Mouse (Mus musculus) liver, embryonic 16.5 days (tissue): ENCODE data around the gene Pla2g2f. TPM values are rescaled to one million over a fixed set of nuclear protein-coding genes. Genes with fewer than 3 reads are reported as not detected.

ENCODE experiments used
- ATAC-seq: fragments of 200-750 bp; cut with Nextera tagmentation; 2 replicates; pipeline ENCODE4 v1.8.0; 2017; ENCODE audit warnings: low read depth, mild to moderate bottlenecking, moderate number of reproducible peaks, moderate library complexity
- H3K27ac ChIP-seq: fragments of 300-500 bp; sonication (generic); 2 replicates; pipeline ENCODE4 v1.5.1; 2014; ENCODE audit warnings: mild to moderate bottlenecking, low read length
- H3K27me3 ChIP-seq: fragments of 300-500 bp; sonication (generic); 2 replicates; pipeline ENCODE4 v1.6.1; 2014; ENCODE audit warnings: low read depth, low read length, mixed read lengths; ENCODE audit not compliant: control insufficient read depth, insufficient read depth
- H3K36me3 ChIP-seq: fragments of 300-500 bp; sonication (generic); 2 replicates; pipeline ENCODE4 v1.6.1; 2014; ENCODE audit warnings: mild to moderate bottlenecking; ENCODE audit not compliant: control insufficient read depth, insufficient read depth
- H3K4me1 ChIP-seq: fragments of 300-500 bp; sonication (generic); 2 replicates; pipeline ENCODE4 v1.6.1; 2014; ENCODE audit warnings: low read depth, low read length, mixed read lengths; ENCODE audit not compliant: control insufficient read depth
- H3K4me2 ChIP-seq: fragments of 300-500 bp; sonication (generic); 2 replicates; pipeline ENCODE4 v1.6.1; 2014; ENCODE audit warnings: low read depth, low read length, mixed read lengths
- H3K4me3 ChIP-seq: fragments of 300-500 bp; sonication (generic); 2 replicates; pipeline ENCODE4 v1.5.1; 2014; ENCODE audit warnings: low read depth, mild to moderate bottlenecking, low read length
- H3K9ac ChIP-seq: fragments of 300-500 bp; sonication (generic); 2 replicates; pipeline ENCODE4 v1.6.1; 2014; ENCODE audit warnings: low read depth, low read length
- H3K9me3 ChIP-seq: fragments of 300-500 bp; sonication (generic); replicated peaks from 2 replicates; pipeline ENCODE4 v1.6.1; 2016; ENCODE audit warnings: low read length; ENCODE audit not compliant: control insufficient read depth
- WGBS: fragments of 180-500 bp; shearing (Covaris S2); extraction: QIAGEN DNeasy Blood & Tissue Kit; methylation state at CpG from one replicate; pipeline ENCODE4 v1.1.7; 2014; ENCODE audit not compliant: insufficient replicate concordance; 5-methylcytosine and 5-hydroxymethylcytosine counted together
- polyA plus RNA-seq: library from polyadenylated mRNA; unstranded; fragments of >200 nt; fragmentation: Nextera tagmentation; extraction: Ambion mirVana; gene quantifications from 2 replicates; pipeline ENCODE4 v1.2.1, GENCODE M21; 2015

Pla2g2f gene
- polyA plus RNA-seq, 1 experiment from 2014 or later = not detected

GRCm38 (mm10) chr4:138752603-138753002 lies 4.8 kb downstream of the Pla2g2f start:
- H3K9ac ChIP-seq = no peak overlapping the region
- no peaks in the 10 kb centered on the region for H3K27me3 ChIP-seq
- no peaks in the 10 kb centered on the region for H3K9me3 ChIP-seq
- H3K4me3 ChIP-seq = no peak overlapping the region
- WGBS = 75% methylated on average over 6 of the region's 6 CpGs
- no peak overlapping the region for H3K27ac ChIP-seq
- H3K36me3 ChIP-seq = no peaks in the 10 kb centered on the region
- ATAC-seq = no peak
- no peaks in the 10 kb centered on the region for H3K4me1 ChIP-seq
- H3K4me2 ChIP-seq = no peak overlapping the region

GRCm38 (mm10) chr4:138748369-138749072 lies 8.9 kb downstream of the Pla2g2f start:
- no peaks in the 10 kb centered on the region for H3K9me3 ChIP-seq
- no peaks in the 10 kb centered on the region for H3K36me3 ChIP-seq
- no peak overlapping the region for H3K9ac ChIP-seq
- ATAC-seq = no peak
- no peaks in the 10 kb centered on the region for H3K4me1 ChIP-seq
- 36% methylated on average over 8 of the region's 8 CpGs for WGBS
- H3K4me2 ChIP-seq = no peak overlapping the region
- no peak overlapping the region for H3K27ac ChIP-seq
- H3K27me3 ChIP-seq = no peaks in the 10 kb centered on the region
- H3K4me3 ChIP-seq = no peak overlapping the region

DNA sequence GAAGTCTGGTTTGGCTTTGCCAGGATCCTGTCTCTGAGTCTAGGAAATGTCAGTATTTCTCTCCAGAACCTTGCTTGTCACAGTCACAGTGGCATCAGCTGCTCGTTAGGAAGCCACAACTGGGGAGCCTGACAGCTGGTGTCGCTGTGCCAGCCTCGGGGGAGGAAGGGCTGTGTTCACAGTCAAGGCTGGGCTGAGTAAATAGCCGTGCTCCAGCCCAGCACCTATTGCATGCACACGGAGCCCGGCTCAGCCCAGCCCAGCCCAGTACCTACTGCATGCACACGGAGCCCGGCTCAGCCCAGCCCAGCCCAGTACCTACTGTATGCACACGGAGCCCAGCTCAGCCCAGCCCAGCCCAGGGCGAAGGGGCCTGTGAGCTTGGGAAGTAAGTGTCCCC lies 9.6 kb downstream of the Pla2g2f start:
- H3K27ac ChIP-seq = no peak overlapping the region
- H3K9ac ChIP-seq = no peak overlapping the region
- no peak overlapping the region for H3K4me2 ChIP-seq
- no peaks in the 10 kb centered on the region for H3K36me3 ChIP-seq
- H3K9me3 ChIP-seq = no peaks in the 10 kb centered on the region
- H3K4me1 ChIP-seq = no peaks in the 10 kb centered on the region
- WGBS = 48% methylated on average over 10 of the region's 10 CpGs
- H3K27me3 ChIP-seq = no peaks in the 10 kb centered on the region
- no peak for ATAC-seq
- H3K4me3 ChIP-seq = no peak overlapping the region

DNA sequence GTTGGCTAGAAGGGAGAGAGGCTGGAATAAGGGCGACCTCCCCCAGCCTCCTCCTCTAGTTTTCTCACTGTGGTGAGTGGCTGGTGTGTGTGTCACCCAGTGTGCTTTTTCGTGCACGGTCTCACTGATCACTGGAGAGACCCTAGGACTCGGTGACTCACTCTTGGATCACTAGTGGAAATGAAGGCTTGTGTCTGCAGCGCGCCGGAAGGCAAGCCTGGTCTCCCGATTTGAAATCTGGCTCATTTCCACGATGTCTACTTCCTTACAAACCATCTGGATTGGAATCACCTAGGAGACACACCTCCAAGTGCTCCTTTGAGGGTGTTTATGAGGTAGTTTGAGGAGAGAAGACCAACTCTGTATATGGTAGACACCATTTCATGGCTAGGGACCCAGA lies 10.6 kb downstream of the Pla2g2f start:
- Histone ChIP-seq H3K36me3 (no peaks in the 10 kb centered on the region), H3K27ac (no peak overlapping the region), H3K4me3 (no peak overlapping the region), H3K4me2 (no peak overlapping the region), H3K9ac (no peak overlapping the region), H3K4me1 (no peaks in the 10 kb centered on the region), H3K9me3 (no peaks in the 10 kb centered on the region), H3K27me3 (no peaks in the 10 kb centered on the region)
- 68% methylated on average over 9 of the region's 9 CpGs for WGBS
- ATAC-seq = no peak

GRCm38 (mm10) chr4:138745884-138746283 lies 11.5 kb downstream of the Pla2g2f start:
- Histone ChIP-seq H3K9me3 (no peaks in the 10 kb centered on the region), H3K27me3 (no peaks in the 10 kb centered on the region), H3K4me3 (no peak overlapping the region), H3K27ac (no peak overlapping the region), H3K4me2 (no peak overlapping the region), H3K4me1 (no peaks in the 10 kb centered on the region), H3K9ac (no peak overlapping the region), H3K36me3 (no peaks in the 10 kb centered on the region)
- ATAC-seq = no peak
- WGBS = 48% methylated on average over 4 of the region's 4 CpGs

DNA sequence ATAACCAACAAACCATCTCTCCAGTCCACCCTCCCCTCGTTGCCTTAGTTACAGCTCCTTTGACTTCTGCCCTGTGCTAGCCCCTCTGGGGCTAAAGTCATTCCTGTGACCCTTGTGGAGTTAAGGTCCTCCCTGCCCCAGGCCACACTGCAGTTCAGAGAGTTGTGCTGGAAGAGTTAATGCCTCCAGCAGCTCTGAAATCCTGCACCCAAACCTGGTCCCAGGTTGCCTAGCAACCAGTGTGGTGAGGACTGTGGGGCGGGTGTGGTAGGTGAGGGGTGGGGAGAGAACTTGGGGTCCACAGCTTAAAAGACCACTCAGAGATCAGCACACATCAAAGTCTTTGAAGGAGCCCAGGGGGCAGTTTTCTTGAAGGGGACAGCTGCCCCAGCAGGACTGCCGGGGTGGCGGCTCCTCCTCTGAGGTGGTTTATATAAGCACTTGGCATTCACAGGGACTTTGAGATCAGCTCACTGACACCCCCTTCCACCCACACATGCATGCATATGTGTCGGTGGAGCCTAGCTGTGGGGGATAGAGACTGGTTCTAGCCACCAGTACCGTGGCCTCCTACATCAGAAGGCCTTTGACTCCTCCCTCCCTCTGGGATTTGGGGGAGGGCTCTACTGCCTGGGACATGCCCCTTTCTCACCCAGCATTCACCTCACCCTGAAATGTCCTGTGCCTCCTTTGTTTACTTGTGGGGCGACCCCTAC lies 18.1 kb downstream of the Pla2g2f start:
- no peak overlapping the region for H3K4me2 ChIP-seq
- no peak overlapping the region for H3K4me3 ChIP-seq
- ATAC-seq = no peak
- 20% methylated on average over 7 of the region's 7 CpGs for WGBS
- H3K36me3 ChIP-seq = no peaks in the 10 kb centered on the region
- no peak overlapping the region for H3K9ac ChIP-seq
- H3K27me3 ChIP-seq = no peaks in the 10 kb centered on the region
- H3K9me3 ChIP-seq = no peaks in the 10 kb centered on the region
- H3K27ac ChIP-seq = no peak overlapping the region
- no peaks in the 10 kb centered on the region for H3K4me1 ChIP-seq

DNA sequence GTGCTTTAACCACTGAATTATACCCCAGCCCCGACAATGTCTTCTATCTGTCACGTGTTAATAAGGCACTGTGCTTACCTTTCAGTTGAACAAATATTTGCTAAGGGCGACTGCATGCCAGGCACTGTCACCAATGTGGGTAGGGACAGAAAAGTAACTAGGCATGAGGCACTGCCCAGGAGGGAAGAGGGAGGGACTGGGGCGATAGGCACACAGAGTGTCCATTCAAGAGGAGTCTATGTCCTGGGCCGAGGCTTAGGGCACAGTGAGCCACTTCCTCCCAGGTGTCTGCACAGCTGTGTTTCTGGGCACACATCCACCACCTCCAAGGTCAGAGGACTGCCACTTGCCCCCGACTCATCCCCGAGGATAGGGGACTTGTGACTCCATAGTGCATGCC lies 20.4 kb downstream of the Pla2g2f start, which contains the start of gene Ubxn10:
Gene Ubxn10 (minus strand): TSS at position 137 of the 400 bp plus-strand sequence.
- ATAC-seq = no peak
- no peak within 1 kb of the TSS for H3K4me2 ChIP-seq
- H3K4me1 ChIP-seq = no peaks in the 10 kb centered on the region
- H3K9ac ChIP-seq = no peak within 1 kb of the TSS
- no peaks in the 10 kb centered on the region for H3K9me3 ChIP-seq
- no peak within 1 kb of the TSS for H3K27ac ChIP-seq
- WGBS = 36% methylated on average over 7 of the region's 7 CpGs
- no peaks in the 10 kb centered on the region for H3K36me3 ChIP-seq
- H3K4me3 ChIP-seq = no peak within 1 kb of the TSS
- no peaks in the 10 kb centered on the region for H3K27me3 ChIP-seq

- H3K4me1 ChIP-seq = no peaks in the 10 kb centered on the region
- H3K36me3 ChIP-seq = no peaks in the 10 kb centered on the region
- H3K9me3 ChIP-seq = no peaks in the 10 kb centered on the region
- no peaks in the 10 kb centered on the region for H3K27me3 ChIP-seq
- H3K9ac ChIP-seq = no peak overlapping the region
- H3K4me2 ChIP-seq = no peak overlapping the region
- no peak overlapping the region for H3K4me3 ChIP-seq
- ATAC-seq = no peak
- H3K27ac ChIP-seq = no peak overlapping the region
- 75% methylated on average over 4 of the region's 4 CpGs for WGBS
These were observed 22.6 kb downstream of the Pla2g2f start for GRCm38 (mm10) chr4:138734863-138735262.

DNA sequence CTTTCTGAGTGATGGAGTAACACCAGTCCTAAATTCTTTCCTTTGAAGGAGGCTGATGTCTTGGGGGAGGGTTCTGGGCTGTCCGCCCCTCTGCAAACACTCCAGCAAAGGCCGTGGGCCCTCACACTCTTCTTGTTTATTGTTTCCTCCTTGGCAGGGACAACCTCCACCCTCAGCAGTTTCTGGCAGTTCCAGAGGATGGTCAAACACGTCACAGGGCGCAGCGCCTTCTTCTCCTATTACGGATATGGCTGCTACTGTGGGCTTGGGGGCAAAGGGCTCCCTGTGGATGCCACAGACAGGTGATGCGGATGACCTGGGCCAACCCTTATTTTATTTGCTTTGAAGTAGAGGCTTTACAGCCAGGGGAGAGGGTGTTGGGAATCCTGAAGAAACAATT lies 23.3 kb downstream of the Pla2g2f start:
- Histone ChIP-seq H3K9ac (no peak overlapping the region), H3K4me1 (no peaks in the 10 kb centered on the region), H3K36me3 (no peaks in the 10 kb centered on the region), H3K27ac (no peak overlapping the region), H3K4me2 (no peak overlapping the region), H3K4me3 (no peak overlapping the region), H3K9me3 (no peaks in the 10 kb centered on the region), H3K27me3 (no peaks in the 10 kb centered on the region)
- 51% methylated on average over 7 of the region's 7 CpGs for WGBS
- no peak for ATAC-seq
